Mouse (Mus musculus): ENCODE data around the gene Trim8.

Trim8 gene

GRCm38 (mm10) chr19:46501401-46502068, at the start of gene Trim8:
Gene Trim8 (plus strand): TSS chr19:46501702.
- peak; percentile 89 for DNase-seq (ENCODE audit: low spot score in 2 of 2)

GRCm38 (mm10) chr19:46452052-46452827, 49.3 kb upstream of the Trim8 start:
- DNase-seq (ENCODE audit: low spot score in 2 of 2) = peak; percentile 74 to 78

- DNase-seq (ENCODE audit: low spot score in 2 of 2) = no peak
Measured at GRCm38 (mm10) chr19:46452916-46453315, 48.6 kb upstream of the Trim8 start.

- no peak for DNase-seq (ENCODE audit: low spot score in 2 of 2)
Measured at GRCm38 (mm10) chr19:46454126-46454880, 47.2 kb upstream of the Trim8 start.

- DNase-seq (ENCODE audit: low spot score in 2 of 2) = no peak
Measured at GRCm38 (mm10) chr19:46455032-46455431, 46.5 kb upstream of the Trim8 start.

GRCm38 (mm10) chr19:46455556-46455955, 45.9 kb upstream of the Trim8 start:
- DNase-seq (ENCODE audit: low spot score in 2 of 2) = no peak

GRCm38 (mm10) chr19:46456018-46456735, 45.3 kb upstream of the Trim8 start:
- DNase-seq (ENCODE audit: low spot score in 2 of 2) = peak in 1 of 2 experiments; percentile 44

- no peak for DNase-seq (ENCODE audit: low spot score in 2 of 2)
Measured at GRCm38 (mm10) chr19:46457798-46458197, 43.7 kb upstream of the Trim8 start.

- DNase-seq (ENCODE audit: low spot score in 2 of 2) = no peak
Measured at GRCm38 (mm10) chr19:46459256-46459655, 42.2 kb upstream of the Trim8 start.

- DNase-seq (ENCODE audit: low spot score in 2 of 2) = no peak
Measured at GRCm38 (mm10) chr19:46459889-46460288, 41.6 kb upstream of the Trim8 start.

GRCm38 (mm10) chr19:46462574-46462973, 38.9 kb upstream of the Trim8 start:
- no peak for DNase-seq (ENCODE audit: low spot score in 2 of 2)

GRCm38 (mm10) chr19:46463446-46463845, 38.1 kb upstream of the Trim8 start:
- no peak for DNase-seq (ENCODE audit: low spot score in 2 of 2)

- DNase-seq (ENCODE audit: low spot score in 2 of 2) = no peak
Measured at GRCm38 (mm10) chr19:46466160-46466559, 35.3 kb upstream of the Trim8 start.

GRCm38 (mm10) chr19:46467051-46467503, 34.4 kb upstream of the Trim8 start:
- DNase-seq (ENCODE audit: low spot score in 2 of 2) = no peak

- DNase-seq (ENCODE audit: low spot score in 2 of 2) = no peak
Measured at GRCm38 (mm10) chr19:46470364-46471240, 30.9 kb upstream of the Trim8 start.

- no peak for DNase-seq (ENCODE audit: low spot score in 2 of 2)
Measured at GRCm38 (mm10) chr19:46471324-46472093, 30.0 kb upstream of the Trim8 start.

GRCm38 (mm10) chr19:46477432-46477845, 24.1 kb upstream of the Trim8 start:
- DNase-seq (ENCODE audit: low spot score in 2 of 2) = peak; percentile 69 to 73

GRCm38 (mm10) chr19:46478242-46478641, 23.3 kb upstream of the Trim8 start:
- no peak for DNase-seq (ENCODE audit: low spot score in 2 of 2)

GRCm38 (mm10) chr19:46478826-46479225, 22.7 kb upstream of the Trim8 start:
- no peak for DNase-seq (ENCODE audit: low spot score in 2 of 2)

All from right cerebral cortex, postnatal 10 days (tissue).